Mouse (Mus musculus) erythroblast, embryonic 14.5 days (primary cell): ENCODE results near the gene Fbxw5. TPM values are rescaled to one million over a fixed set of nuclear protein-coding genes. Genes with fewer than 3 reads are reported as not detected.

Experiments
- H3K27me3 ChIP-seq: 2 replicates; pipeline ENCODE4 v1.6.1; 2012; ENCODE audit warnings: inconsistent platforms; ENCODE audit not compliant: control insufficient read depth
- H3K36me3 ChIP-seq: 2 replicates; pipeline ENCODE4 v1.6.1; 2012; ENCODE audit warnings: mild to moderate bottlenecking, inconsistent platforms; ENCODE audit not compliant: control insufficient read depth
- H3K4me1 ChIP-seq: 2 replicates; pipeline ENCODE4 v1.6.1; 2012; ENCODE audit warnings: inconsistent platforms; ENCODE audit not compliant: control insufficient read depth
- H3K4me3 ChIP-seq: replicated peaks from 2 replicates; pipeline ENCODE3; 2012; ENCODE audit warnings: moderate library complexity, mild to moderate bottlenecking, inconsistent platforms
- H3K9me3 ChIP-seq: 2 replicates; pipeline ENCODE4 v1.6.1; 2012; ENCODE audit warnings: low read length, inconsistent platforms, mixed read lengths; ENCODE audit not compliant: control insufficient read depth
- GATA1 ChIP-seq: IDR thresholded peaks from 2 replicates; pipeline ENCODE4 v1.6.1; 2012; ENCODE audit warnings: low read length, inconsistent platforms, mixed read lengths
- TAL1 ChIP-seq: IDR thresholded peaks from 3 replicates; pipeline ENCODE4 v1.6.1; 2012; ENCODE audit warnings: low read length, inconsistent platforms, mixed read lengths
- polyA plus RNA-seq: library from polyadenylated mRNA; stranded (reverse); fragments of >175 nt; gene quantifications from 2 replicates; pipeline ENCODE4 v1.2.3, GENCODE M21; 2012

The Fbxw5 gene
- polyA plus RNA-seq, 1 experiment = 3.9 TPM

DNA sequence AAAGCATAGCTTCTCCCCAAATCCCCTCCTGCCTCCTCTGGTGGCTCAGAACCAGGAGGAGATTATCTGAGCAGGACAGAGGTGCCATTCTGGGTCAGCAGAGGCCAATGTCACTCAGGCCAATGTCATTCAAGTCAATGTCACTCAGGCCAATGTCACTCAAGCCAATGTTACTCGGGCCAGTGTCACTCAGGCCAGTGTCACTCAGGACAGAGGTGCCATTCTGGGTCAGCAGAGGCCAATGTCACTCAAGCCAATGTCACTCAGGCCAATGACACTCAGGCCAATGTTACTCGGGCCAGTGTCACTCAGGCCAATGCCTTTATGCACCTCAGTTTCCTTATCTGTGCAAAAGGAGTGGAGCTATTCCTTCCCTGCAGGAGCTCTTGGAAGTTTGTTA lies 28.0 kb upstream of the Fbxw5 start:
- H3K27me3 ChIP-seq = no peaks in the 10 kb centered on the region
- no peaks in the 10 kb centered on the region for H3K4me1 ChIP-seq
- no peak overlapping the region for H3K4me3 ChIP-seq
- no peaks in the 10 kb centered on the region for H3K9me3 ChIP-seq
- TF ChIP-seq GATA1 = no peak
- no peak for TF ChIP-seq TAL1
- no peaks in the 10 kb centered on the region for H3K36me3 ChIP-seq

DNA sequence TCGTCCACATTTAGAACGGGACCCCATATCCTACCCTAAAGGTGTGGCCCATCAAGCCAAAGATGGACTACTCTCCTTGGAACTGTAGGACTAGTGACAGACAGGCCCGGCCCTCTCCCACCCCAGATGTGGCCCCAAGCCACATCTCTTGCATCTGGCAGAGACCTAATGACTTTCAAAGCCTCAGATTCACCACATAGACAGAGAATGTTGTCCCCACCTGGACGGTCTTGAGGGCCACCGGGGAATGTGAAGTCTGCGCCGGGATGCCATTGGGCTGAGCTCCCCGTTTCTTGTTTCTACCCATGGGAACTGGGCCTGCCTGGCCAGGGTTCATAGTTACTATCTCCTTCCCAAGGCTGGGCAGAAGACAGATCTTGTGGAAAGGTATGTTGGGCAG lies 23.0 kb upstream of the Fbxw5 start:
- Histone ChIP-seq H3K9me3 (no peaks in the 10 kb centered on the region), H3K36me3 (no peaks in the 10 kb centered on the region), H3K4me1 (no peaks in the 10 kb centered on the region), H3K27me3 (no peaks in the 10 kb centered on the region), H3K4me3 (no peak overlapping the region)
- no peak for TF ChIP-seq GATA1
- TF ChIP-seq TAL1 = no peak

DNA sequence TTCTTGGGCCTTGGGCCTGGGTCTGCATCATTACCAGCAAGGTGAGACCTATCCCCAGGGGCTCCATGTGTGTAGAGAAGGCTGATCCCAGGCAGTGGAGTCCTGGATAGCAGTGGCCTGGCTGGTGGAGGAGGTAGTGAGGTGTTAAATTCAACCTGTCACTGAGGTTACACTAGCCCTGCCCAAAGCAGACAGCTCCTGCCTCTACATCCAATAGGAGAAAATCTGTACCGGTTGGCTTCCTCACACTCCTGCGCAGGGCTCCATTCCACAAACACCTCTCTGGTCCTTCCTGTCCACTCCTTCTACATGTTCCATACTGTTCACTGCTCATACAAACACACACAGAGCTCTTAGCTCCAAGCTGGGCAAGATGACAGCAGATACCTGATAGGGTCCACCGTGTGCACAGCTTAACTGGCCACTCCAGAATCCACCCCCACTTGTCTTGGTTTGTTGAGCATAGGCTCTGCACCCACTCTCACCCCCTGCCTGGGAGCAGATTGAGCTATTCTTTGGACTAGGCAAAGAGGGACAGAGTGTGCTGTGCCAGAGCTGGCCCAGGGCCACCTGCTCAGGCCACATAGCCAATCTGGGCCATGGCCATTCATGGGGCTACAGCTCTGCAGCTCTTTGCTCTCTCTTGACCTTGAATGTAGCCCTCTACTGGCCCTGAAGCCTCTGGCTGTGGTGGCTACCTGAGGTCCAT lies 22.4 kb upstream of the Fbxw5 start:
- H3K27me3 ChIP-seq = no peaks in the 10 kb centered on the region
- no peaks in the 10 kb centered on the region for H3K4me1 ChIP-seq
- no peak overlapping the region for H3K4me3 ChIP-seq
- TF ChIP-seq TAL1 (no peak), GATA1 (no peak)
- no peaks in the 10 kb centered on the region for H3K36me3 ChIP-seq
- no peaks in the 10 kb centered on the region for H3K9me3 ChIP-seq

DNA sequence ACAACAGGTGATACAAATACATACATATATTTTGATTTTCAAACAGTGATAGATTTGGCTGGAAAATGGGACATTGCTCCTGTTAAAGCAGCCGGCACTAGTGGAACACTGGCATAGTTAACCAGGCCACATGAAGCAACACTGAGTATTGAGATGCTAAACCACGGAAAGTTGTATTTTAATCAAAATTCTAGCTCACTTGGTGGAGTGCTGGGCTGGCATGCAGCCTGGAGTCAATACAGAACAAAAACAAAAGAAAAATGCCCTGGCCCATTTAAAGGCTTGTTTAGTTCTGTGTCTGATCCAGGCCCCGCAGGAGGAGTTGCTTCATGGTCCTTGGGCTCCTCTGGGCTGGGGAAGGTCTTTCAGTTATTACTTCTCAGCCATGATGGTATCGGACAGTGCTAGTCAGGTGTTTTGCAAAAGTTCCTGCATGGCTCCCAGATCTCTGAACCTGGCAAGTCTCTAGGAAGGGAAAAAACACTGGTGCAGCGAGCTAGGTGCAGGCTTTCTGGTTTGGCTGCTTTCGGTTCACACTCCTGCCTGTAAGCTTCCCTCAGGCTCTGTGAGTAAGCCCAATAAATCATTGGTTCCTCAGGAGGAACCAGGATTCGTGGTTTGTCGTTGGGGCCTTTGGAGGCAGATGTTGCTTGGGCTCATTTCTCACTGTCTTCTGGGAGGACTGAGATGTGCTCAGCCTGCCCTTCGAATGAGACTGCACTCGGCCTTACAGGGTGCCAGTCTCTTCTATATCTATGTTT lies 20.8 kb upstream of the Fbxw5 start:
- peaks cover 3% of the 10 kb centered on the region; the same call in 1 of the 2 replicates for H3K4me1 ChIP-seq
- no peaks in the 10 kb centered on the region for H3K36me3 ChIP-seq
- no peak for TF ChIP-seq GATA1
- no peak for TF ChIP-seq TAL1
- H3K9me3 ChIP-seq = no peaks in the 10 kb centered on the region
- H3K27me3 ChIP-seq = no peaks in the 10 kb centered on the region
- no peak overlapping the region for H3K4me3 ChIP-seq

DNA sequence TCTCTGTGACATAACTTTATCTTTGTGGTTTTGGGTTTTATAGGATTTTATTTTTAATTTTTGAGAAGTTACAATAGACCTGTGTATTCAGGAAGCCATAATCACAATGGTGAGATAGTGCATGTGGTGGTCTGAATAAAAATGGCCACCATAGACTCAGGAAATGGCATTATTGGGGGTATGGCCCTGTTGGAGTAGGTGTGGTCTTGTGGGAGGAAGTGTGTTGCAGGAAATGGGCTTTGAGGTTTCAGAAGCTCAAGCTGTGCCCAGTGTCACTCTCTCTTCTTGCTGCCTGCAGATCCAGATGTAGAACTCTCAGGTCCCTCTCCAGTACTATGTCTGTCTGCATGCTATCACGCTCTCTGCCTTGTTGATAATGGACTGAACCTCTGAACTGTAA lies 20.0 kb upstream of the Fbxw5 start:
- Histone ChIP-seq H3K27me3 (no peaks in the 10 kb centered on the region), H3K9me3 (no peaks in the 10 kb centered on the region), H3K36me3 (no peaks in the 10 kb centered on the region), H3K4me3 (no peak overlapping the region), H3K4me1 (peaks cover 10% of the 10 kb centered on the region)
- TF ChIP-seq TAL1 = no peak
- no peak for TF ChIP-seq GATA1

DNA sequence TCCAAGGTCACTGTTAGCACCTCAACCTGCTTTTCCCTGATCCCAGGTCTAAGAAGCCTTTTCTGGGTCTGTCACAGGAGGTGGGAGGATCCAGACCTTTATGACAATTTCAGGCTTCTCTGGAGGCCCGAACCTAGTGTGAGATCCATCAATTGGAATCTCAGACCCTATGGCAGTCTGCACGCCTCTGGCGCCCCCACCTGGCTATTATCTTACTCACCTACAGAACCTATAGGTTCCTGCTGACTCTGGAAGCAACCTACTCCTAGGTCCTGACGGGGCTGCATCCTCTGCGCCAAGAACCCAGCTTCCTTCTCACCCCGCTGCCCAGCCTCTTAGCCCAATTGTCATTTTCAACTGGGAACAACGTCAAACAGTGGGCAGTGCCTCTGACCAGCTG lies 17.6 kb upstream of the Fbxw5 start:
- Histone ChIP-seq H3K27me3 (no peaks in the 10 kb centered on the region), H3K4me3 (no peak overlapping the region), H3K9me3 (no peaks in the 10 kb centered on the region), H3K4me1 (peaks cover 33% of the 10 kb centered on the region), H3K36me3 (no peaks in the 10 kb centered on the region)
- TF ChIP-seq TAL1 = no peak
- no peak for TF ChIP-seq GATA1

DNA sequence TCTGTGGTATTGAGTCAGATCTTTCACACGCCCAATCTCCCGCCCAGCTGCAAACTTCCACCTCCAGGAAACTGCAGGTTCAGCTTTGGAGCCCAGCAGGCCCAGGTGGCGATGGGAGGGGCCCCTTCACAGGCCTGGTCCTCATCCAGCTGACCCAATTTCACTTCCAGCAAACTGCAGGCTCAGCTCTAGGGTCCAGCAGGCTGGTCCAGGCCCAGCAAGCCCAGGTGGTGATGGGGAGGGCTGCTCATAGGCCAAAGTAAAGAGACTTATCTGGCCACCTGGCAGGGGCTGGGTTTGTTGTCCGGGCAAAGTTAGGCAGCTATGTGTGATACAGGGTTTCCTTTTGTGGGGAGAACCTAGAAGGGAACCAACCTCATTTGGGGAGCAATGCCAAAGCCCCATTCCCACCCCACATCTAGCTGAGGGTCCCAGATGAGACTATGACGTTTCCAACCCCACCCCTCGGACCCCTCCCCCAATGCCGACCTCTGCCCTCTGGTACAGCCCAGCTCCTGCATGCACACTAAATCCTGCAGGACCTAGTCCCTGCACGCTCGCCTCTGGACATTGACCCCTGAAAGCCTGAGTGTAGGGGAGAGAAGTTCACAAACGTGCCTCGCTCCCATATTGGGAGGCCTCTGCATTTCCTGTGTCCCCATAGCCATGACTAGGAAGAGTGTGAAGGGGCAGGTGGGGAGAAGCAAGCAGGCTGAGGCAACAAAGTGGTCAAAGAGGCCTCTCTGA lies 15.5 kb upstream of the Fbxw5 start:
- H3K9me3 ChIP-seq = no peaks in the 10 kb centered on the region
- H3K4me3 ChIP-seq = no peak overlapping the region
- no peaks in the 10 kb centered on the region for H3K27me3 ChIP-seq
- no peak for TF ChIP-seq GATA1
- TF ChIP-seq TAL1 = no peak
- H3K36me3 ChIP-seq = no peaks in the 10 kb centered on the region
- peaks cover 53% of the 10 kb centered on the region for H3K4me1 ChIP-seq

DNA sequence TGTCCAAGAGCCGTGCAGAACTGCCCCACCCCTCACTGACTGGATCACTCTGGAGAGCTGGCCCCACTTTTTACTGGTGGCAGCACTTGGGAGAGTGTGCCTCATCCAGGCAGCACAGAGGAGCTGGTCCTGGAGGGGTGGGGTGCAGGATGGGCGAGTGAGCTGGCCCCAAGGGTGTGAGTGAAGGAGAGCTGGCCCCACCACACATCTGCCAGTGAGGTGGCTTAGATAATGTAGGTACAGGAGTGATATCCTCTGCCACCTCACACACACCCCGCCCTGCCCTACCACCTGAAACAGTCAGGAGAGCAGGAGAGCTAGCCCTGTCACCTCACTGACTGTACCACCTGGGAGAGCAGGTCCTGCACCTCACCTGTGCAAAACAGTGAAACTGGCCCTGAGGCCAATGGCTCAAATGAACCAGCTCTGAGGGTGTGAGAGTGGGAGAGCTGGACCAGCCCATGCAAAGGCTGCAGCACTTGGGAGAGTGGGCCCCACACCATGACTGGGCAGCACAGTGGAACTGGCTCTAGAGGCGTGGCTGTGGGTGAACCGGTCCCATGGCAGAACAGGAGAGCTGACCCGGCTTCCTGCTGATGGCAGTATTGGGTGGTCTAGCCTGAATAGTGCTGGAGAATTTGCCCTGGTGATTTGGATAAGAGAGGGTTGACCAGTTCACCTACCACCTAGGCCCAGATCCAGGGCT lies 12.4 kb upstream of the Fbxw5 start:
- Histone ChIP-seq H3K4me3 (peak overlapping the region; percentile 22), H3K36me3 (no peaks in the 10 kb centered on the region), H3K9me3 (no peaks in the 10 kb centered on the region), H3K4me1 (peaks cover 58% of the 10 kb centered on the region), H3K27me3 (no peaks in the 10 kb centered on the region)
- TF ChIP-seq TAL1 (no peak), GATA1 (no peak)
